Mouse (Mus musculus): ENCODE measurements around the gene Zic1.

- no peak for TF ChIP-seq CTCF (IDR thresholded peaks at IDR 0.05; ENCODE audit: insufficient read depth, low read depth, low read length)
- no peak for TF ChIP-seq POLR2A (IDR thresholded peaks at IDR 0.05; ENCODE audit: insufficient read depth, low read depth, low read length)
Measured at GRCm38 (mm10) chr9:91377873-91378150, 12.2 kb upstream of the Zic1 start.

Measured in olfactory bulb, adult 2 months (tissue).